Mouse (Mus musculus): ENCODE data around the gene Spdef. TPM values are rescaled to one million over a fixed set of nuclear protein-coding genes. Genes with fewer than 3 reads are reported as not detected.
A peak's percentile ranks its signal among the peaks of the same experiment; 100 is the strongest.

Gene Spdef
- total RNA-seq, 2 experiments from 2014 or later, result 0.16 to 0.38 TPM

DNA sequence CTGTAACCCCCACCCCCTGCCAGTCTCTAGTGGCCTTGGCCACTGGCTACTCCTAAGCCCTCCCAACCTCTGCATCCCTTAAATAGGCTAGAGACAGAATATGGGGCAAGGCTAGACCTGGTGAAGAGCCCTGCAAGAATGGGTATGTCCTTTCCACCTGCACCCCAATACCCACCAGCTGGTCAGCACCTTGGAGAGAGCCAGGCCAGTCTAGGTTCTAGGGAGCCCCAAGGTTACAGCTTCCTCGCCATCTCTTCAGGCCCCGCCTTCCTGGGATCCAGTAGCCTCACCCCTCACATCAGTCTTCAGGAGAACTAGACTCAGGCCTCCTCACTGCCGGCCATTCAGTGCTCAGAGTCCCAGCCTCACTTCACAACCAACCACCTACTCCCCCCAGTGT is 4.4 kb downstream of the Spdef start:
- DNase-seq, result no peak

DNA sequence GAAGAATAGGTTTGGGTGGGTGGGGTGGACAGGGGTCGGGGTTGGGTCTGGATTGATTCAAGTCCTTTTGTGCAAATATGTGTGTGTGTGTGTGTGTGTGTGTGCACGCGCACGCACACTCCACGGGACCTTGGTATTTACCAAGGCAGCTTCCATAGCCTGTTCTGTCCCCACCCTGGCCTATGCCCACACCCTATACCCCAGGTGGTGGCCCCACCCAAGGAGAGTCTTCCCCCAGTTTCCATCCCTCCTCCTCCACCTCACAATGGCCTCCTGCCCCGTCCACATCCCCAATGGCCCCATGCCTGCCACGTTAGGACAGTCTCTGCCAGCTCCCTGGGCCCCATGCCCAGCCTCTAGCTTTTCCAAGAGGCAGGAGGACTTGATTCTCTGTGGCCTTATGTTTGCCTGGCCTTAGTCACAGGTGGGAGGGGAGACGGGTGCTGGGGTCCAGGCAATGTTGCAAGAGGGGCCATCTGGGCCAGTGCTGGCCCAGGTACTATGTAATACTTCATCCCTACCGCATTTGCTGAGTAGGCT is 7.6 kb downstream of the Spdef start:
- no peak for DNase-seq

DNA sequence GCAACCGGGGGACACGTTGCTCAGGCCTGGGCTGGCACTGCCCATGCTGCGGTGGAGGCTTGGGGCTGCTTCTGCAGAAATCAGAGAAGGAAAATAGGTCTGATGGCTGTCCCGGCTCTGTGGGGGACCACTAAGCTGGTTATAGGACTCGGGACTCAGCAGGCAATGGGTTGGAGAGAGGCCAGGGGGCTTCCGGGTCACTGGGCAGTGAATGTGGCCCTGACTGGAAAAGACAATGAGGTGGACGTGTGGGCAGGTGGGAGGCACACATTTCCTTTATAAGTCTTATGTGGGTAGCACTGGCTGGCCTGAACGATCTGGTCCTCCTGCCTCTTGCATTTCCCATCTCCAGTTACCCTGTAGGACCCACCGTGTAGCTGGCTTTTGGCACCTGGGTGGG is 8.4 kb downstream of the Spdef start:
- DNase-seq, result no peak

DNA sequence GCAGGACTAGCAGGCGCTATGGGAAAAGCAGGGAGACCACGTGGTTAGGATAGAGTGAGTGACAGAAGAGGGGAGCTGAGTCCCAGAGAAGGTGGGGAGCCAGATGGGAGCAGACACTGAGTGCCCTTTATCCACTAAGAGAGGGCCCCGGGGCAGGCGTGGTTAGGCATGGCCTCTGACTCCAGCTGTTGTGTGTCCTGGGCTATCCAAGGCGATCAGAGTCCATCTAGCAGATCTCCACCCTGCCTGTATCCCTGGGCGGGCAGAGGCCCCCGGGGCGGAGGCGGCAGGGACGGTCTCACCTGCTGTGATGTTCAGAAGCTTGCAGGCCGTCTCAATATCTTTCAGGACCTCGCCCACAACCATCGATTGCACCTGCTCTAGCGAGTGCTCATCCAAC is 9.1 kb downstream of the Spdef start:
- DNase-seq, result no peak

DNA sequence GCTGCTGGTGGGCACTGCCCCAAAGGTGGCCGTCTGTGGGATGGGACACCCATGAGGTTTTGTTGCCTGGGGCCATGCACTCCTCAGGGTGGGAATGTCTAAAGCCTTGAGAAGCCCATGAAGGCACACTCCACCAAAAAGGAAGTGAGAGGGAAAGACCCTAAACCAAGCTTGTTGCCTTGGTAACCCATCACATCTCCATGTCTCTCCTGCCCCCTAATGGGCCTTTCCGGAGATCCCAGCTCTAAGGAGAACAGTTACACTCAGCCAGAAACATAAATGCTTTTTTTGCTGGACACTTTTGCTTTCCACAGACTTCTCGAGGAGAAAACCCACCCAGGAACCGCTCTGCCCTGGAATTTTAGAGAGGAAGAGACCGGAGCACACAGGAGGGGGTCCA is 10.5 kb downstream of the Spdef start:
- DNase-seq, result no peak

DNA sequence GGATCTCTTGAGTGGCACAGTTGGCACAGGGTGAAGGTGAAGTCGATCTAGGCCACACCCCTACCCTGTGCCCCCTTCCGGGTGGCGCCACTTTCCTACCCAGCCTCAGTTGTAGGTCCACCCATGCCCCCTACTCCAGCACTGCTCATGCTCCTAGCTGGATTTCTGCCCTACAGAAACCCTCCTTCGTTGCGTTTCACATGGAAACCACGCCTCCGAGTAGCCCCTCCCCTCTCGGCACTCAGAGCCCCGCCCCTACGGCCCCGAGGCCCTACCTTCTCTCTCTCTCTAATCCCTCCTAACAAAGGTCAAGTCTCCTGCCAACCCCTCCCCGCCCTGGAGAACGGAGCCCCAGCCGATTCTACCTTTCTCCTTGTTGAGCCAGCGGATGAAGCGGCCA is 12.0 kb downstream of the Spdef start:
- DNase-seq, result no peak

DNA sequence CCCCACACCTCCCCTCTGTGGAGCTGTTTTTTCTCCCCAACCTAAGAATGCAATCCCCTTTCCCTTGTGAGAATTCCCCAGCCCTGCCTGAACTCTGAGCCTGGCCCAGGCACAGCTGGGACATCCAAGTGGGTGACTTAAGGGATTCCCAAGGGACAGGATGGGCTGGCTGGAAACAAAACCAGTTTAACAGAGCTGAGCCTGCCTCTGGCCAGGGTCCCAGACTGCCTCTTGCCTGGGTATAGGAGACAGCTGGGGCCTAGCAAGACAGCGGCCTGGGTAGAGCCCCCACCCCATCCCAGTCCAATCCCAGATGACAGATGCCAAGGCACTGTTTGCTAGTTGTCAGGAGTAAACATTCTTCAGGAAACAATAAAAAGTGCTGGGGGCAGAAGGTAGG is 15.9 kb downstream of the Spdef start:
- DNase-seq, result no peak

DNA sequence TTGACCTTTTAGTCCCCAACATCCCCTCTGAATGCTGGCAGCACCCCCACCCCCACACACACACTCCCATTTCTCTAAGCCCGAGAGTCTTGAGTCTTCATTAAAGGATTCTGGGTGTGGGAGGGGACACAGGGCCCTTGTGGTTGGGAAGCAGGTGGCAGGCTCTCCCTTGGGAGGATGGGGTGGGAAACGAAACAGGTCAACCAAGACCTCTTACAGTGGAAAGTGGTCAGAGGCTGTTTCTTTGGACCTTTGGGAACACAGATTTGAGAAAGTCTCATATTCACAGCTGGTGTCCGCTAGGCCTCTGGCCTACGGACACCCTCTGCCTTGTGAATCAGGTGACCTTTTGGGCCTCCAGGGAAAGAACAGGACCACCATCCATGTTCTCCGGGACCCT is 19.1 kb downstream of the Spdef start:
- DNase-seq, result no peak

DNA sequence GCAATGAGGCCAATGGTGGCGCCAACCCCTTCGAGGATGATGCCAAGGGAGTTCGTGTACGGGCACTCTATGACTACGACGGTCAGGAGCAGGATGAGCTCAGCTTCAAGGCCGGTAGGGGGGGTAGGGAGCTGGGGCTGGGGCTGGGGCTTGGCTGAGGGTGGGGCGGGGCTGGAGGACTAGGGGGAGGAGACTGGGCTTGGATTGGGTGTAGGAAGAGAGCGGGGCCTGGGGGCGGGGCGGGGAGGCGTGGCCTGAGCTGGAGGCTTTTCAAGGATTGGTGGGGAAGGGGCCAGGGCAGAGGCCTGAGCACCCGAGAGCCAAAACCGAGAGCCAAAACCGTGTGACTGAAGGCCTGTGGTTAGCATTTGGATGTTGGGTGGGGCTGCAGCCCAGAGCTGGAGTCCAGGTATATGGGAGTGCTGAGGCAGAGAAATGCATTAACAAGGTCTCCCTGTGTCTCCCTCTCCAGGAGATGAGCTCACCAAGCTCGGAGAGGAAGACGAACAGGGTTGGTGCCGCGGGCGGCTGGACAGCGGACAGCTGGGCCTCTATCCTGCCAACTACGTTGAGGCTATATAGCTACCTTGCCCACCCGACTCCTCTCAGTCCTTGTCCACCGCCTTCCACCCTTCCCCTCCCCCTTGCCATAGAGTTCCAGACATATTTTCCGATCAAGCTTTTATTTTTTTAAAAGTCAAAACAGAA is 20.6 kb downstream of the Spdef start:
- DNase-seq, result peak; percentile 80

DNA sequence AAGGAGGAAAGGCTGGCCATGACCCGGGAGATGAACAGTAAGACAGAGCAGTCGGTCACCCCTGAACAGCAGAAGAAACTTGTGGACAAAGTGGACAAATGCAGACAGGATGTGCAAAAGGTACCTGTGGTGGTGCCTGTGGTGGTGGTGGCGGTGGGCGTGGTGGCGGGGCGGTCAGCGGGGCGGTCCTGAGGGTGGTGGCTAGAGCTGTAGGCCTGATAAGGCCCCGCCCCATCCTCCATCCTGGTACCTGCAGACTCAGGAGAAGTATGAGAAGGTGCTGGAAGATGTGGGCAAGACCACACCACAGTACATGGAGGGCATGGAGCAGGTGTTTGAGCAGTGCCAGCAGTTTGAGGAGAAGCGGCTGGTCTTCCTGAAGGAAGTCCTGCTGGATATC is 23.1 kb downstream of the Spdef start:
- no peak for DNase-seq

DNA sequence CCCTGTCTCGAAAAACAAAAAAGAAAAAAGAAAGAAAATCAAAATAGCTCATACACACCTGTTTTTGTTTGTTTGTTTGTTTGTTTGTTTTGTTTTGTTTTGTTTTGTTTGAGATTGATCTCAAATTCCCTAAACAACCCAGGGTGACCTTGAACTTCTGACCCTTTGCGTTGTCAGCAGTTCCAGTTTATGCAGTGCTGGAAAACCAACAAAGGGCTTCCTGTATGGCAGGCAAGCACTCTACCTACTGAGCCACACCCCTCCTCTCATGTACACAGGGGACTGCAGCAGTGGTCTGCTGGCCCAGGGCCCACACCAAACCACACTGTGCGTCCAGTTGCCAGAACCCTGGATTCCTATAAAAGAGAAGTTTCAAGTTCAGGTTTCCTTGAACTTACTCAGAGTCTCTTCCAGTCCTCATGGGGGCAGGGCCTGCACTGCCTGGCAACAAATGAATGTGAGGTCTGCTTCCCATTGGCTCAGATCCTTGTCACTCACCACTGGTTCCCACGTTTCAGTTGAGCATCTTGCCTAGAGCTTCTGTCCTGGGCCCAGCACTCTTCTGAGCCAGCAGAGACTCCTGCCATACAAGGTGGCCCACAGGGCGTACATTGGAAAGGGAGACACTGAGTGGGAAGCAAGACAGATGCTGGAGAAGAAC is 24.7 kb downstream of the Spdef start:
- DNase-seq, result peak; percentile 40

DNA sequence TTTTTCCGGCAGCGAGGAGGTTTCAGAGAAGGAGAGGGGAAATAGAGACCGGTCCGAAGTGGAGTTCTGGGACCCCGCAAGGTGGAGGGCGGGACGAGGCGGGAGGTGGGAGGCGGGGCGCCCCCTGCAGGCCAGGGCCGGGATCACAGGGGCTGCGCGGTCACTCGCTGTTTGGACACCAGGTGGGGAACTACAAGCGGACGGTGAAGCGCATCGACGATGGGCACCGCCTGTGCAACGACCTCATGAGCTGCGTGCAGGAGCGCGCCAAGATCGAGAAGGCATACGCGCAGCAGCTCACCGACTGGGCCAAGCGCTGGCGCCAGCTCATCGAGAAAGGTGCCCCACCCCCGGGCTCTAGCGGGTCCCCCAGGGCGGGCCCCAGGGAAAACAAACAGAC is 26.2 kb downstream of the Spdef start:
- peak; percentile 70 for DNase-seq

DNA sequence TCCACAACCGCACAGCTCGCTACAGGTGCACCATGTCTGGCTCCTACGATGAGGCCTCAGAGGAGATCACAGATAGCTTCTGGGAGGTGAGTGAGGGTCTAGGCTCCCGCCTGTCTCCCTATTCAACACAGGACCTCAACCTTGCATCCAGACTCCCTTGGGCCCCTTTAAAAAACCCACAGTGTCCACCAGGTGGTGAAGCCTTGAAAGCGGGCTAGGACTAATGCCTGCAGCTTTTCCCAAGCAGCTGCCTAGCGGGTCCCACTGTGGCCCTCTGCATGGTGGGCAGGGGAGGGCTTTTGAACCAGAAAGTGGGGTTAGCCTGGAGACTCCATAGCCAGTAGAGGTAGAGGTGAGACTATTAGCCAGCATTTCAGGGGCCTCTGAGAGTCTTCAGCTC is 26.9 kb downstream of the Spdef start:
- no peak for DNase-seq

DNA sequence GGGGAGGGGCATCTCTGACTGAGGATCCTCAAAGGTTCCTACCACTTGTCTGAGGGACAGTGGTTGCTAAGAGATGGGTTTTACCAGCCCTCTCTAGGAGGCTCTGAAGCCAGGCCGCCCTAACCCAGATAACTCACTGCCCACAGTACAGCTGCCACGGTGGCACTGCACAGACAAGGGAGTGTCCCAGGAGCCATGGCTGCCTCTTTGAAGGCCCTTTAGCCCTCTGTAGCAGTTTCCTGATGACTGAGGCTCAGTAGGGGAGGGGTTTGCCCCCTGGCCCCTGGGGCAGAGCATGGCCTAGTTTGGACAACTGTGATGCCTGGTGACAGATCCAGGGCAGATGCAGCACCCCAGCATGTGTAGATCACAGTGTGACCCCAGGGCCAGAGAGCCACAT is 27.9 kb downstream of the Spdef start:
- no peak for DNase-seq

DNA sequence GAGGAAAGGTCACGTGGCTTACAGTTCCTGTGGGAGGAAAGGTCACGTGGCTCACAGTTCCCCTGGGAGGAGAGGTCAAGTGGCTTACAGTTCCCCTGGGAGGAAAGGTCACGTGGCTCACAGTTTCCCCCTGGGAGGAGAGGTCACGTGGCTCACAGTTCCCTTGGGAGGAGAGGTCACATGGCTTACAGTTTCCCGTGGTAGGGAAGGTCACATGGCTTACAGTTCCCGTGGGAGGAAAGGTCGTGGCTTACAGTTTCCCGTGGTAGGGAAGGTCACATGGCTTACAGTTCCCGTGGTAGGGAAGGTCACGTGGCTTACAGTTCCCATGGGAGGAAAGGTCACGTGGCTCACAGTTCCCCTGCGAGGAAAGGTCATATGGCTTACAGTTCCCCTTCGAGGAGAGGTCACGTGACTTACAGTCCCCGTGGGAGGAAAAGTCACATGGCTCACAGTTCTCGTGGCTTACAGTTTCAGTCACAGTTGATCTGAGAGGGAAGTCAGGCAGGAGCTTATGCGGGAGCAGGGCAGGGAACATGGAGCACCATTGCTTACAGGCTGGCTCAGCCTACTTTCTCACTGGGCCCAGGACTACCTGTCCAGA is 29.0 kb downstream of the Spdef start:
- no peak for DNase-seq

DNA sequence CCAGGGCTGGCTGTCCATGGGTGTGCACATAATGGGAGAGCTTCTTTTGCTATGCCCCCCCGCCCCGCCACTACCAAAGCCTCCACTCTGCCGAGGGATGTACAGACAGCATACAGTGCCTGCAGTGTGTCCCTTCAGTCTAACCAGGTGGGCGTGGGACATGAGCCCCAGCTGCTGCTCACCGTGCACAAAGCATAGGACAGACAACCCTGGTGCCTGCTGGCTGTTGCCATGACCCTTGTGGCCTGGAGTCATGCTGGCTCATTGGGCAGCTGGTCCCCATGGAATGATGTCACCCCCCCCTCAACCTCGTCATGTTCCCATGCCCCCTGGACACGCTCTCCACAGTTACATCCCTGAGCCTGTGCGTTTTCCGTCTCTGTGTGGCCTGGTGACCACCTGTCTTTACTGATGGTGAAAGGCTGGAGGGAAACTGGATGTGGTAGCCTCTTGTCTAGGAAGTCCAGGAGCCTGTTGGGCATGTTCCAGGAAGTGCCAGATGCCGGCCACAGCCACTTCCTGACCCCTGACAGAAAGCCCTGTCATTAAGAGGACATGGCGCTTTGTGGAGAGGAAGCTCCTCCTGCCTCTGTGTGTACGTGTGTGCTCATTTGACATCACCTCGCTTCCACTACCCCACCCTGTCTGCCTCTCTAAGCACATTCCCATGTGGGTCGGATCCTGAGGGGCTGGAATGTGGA is 37.6 kb downstream of the Spdef start:
- no peak for DNase-seq

DNA sequence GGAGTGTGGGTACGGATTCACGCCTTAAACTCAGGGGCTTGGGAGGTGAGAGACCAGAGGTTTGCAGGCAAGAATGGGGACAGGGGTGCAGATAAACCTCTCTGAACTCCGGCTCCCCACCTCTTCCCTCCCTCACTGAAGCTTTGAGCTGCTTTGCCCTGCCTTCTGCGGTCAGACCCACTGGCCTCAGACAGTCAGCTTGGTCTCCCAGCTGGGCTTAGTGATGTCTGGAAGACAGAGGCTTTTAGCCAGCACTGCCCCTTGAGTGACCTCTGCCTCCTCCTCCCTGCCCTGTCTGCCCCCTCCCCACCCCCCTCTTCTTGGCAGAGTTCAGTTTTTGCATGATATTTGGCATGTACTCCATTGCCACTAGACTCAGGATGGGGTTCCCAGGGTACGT is 42.4 kb downstream of the Spdef start:
- no peak for DNase-seq

DNA sequence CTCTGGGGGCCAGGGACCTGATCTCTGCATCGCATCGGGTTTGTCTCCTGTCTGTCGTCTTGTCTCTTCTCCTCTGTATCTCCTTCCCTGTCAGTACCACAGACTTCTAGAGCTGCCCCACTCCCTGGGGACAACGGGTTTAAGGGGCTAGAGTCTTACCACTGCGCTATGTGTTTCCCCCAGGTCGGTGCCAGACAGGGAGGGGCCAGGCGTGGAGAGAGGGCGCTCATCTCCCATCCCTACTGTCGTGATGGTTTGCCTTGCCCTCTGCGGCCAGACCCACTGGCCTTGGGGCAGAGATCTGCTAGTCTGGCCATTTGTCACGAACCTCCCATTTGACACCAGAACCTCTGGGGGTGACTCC is 43.2 kb downstream of the Spdef start:
- no peak for DNase-seq

DNA sequence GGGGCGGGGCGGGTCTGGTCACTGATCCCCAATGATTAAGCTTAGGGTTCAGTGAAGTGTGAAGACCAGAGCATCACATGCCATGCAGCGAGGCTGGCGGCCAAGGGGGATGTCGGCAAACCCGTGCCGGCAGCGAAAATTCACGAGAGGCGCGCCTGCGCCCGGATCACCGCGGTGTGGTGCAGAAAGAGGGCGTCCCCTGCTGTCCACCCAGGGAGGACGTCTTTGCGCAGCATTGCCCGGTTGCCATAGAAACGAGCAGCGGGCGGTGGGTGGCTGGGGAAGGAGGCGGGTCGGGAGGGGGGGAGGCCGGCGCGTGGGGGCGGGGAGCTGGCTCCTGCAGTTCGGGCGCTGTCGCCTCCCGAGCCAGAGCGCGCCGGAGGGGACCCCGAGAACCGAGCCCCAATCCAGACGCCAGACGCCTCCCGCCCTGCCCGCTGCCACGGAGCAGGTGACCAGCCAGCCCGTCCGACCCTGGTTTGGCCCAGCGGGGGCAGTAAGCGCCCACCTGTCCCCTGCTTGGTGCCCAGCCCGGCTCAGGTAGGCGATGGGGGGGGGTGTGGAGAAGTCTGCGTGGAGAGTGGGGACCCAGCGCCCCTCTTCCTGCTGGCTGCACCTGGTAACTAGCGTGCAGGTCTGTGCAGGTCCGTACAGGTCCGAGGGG is 43.7 kb downstream of the Spdef start:
- DNase-seq, result peak; percentile 58

DNA sequence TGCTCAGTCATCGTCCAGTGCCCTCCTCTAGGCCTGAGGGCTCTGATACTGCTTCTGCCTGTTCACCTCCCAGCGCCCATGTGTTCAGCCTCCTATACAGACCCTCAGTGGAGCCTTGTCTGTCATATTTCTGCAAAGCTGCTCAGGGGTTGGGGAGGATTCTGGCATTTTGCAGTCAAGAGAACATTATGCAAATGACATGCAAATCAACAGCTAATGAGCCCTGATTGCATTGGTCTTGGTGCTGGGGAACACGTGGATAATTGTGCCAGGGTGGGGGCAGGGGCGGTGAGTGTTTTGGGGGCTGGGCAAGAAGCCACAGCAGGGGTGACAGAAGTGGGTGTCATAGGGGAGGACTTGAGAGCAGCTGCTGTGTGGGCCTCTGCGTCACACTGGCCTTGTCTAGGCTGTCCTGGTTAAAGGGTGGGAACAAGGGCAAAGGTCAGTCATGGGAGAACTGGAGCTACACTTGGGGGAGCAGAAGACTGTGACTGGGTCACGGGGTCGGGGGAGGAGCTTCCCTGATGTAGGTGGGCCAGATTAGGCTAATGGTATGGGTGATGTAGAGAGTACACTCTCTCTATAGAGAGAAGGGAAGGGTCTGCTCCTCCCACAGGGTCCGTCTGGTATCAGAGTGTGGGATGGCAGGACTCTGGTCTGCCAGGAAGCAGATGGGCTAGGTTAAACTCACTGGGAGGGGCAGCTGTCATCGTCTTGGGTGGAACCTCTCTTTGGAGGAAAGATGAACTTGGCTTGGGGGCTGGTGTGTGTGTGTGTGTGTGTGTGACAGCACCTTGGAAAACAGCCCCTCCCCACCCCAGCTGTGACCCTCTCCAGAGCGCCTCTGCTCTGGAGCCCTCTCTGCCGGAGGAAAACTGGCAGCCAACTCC is 49.6 kb downstream of the Spdef start:
- no peak for DNase-seq

DNA sequence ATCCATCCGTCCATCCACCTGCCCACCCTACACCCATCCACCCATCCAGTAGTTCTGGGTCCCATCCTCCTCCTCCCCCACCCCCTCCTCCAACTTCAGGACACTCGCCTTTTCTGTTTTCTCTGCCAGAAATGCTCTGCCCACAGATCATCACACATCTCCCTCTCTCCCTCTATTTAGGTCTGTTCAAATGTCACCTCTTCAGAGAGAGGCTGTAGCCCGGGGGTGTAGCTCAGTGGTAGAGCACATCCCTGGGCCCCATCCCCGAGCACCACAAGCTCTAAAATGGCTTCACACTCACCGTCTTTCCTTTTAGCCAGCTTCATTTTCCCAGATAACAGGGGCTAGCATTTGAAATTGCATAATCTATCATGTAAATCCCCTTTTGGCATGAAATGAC is 51.0 kb downstream of the Spdef start:
- no peak for DNase-seq

DNA sequence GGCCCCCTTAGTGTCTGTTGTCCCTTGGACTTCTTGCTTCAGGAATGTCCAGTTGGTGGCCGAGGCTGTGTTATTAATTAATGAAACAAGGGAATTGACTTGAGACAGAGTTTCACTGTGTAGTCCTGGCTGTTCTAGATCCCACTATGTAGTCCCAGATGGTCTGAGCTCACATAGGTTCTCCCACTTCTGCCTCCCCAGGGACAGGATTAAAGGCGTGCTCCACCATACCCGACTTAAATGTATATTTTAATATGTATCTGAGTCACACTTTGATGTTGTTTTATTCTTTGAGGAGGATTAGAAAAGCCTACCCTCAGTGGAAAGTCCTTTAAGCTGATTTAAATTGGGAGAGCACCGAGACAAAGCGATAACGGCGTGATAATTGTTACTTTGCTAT is 52.5 kb downstream of the Spdef start:
- DNase-seq, result no peak
